Mouse (Mus musculus) heart, postnatal 0 days (tissue): ENCODE measurements around the gene Ubl3. TPM values are rescaled to one million over a fixed set of nuclear protein-coding genes. Genes with fewer than 3 reads are reported as not detected.

Source experiments
- ATAC-seq: fragments of 200-750 bp; cut with Nextera tagmentation; 2 replicates; pipeline ENCODE4 v1.8.0; 2017; ENCODE audit warnings: low read depth, moderate number of reproducible peaks, moderate library complexity; ENCODE audit not compliant: insufficient read depth
- DNase-seq: peaks from one replicate; pipeline ENCODE4 v3.0.0-alpha.2; 2016; ENCODE audit warnings: low spot score
- H3K27ac ChIP-seq: fragments of 300-500 bp; sonication (generic); 2 replicates; pipeline ENCODE4 v1.5.1; 2014; ENCODE audit warnings: low read depth, mild to moderate bottlenecking
- H3K27me3 ChIP-seq: fragments of 300-500 bp; sonication (generic); 2 replicates; pipeline ENCODE4 v1.6.1; 2014; ENCODE audit warnings: low read length, mixed read lengths; ENCODE audit not compliant: control insufficient read depth, insufficient read depth
- H3K36me3 ChIP-seq: fragments of 300-500 bp; sonication (generic); replicated peaks from 2 replicates; pipeline ENCODE4 v1.6.1; 2014; ENCODE audit warnings: low read length, mixed read lengths; ENCODE audit not compliant: control insufficient read depth, insufficient read depth
- H3K4me1 ChIP-seq: fragments of 300-500 bp; sonication (generic); 2 replicates; pipeline ENCODE4 v1.6.1; 2014; ENCODE audit warnings: antibody characterized with exemption; ENCODE audit not compliant: control insufficient read depth, insufficient read depth
- H3K4me2 ChIP-seq: fragments of 300-500 bp; sonication (generic); 2 replicates; pipeline ENCODE4 v1.6.1; 2014; ENCODE audit warnings: low read depth, mild to moderate bottlenecking, low read length, moderate library complexity
- H3K4me3 ChIP-seq: fragments of 300-500 bp; sonication (generic); 2 replicates; pipeline ENCODE4 v1.5.1; 2014; ENCODE audit warnings: low read depth, low read length
- H3K9ac ChIP-seq: fragments of 300-500 bp; sonication (generic); replicated peaks from 2 replicates; pipeline ENCODE4 v1.6.1; 2014; ENCODE audit warnings: low read depth, low read length, mixed read lengths
- H3K9me3 ChIP-seq: fragments of 300-500 bp; sonication (generic); replicated peaks from 2 replicates; pipeline ENCODE4 v1.6.1; 2016; ENCODE audit warnings: low read length; ENCODE audit not compliant: control insufficient read depth
- CTCF ChIP-seq: IDR thresholded peaks from 2 replicates; pipeline ENCODE4 v1.5.1; 2016; ENCODE audit warnings: antibody characterized with exemption, control low read depth, low read depth
- EP300 ChIP-seq: IDR thresholded peaks from 2 replicates; pipeline ENCODE4 v1.6.1; 2016; ENCODE audit warnings: antibody characterized with exemption, low read depth
- WGBS: fragments of 180-500 bp; shearing (Covaris S2); extraction: QIAGEN DNeasy Blood & Tissue Kit; methylation state at CpG from one replicate; pipeline ENCODE4 v1.1.7; 2014; 5-methylcytosine and 5-hydroxymethylcytosine counted together
- polyA plus RNA-seq: library from polyadenylated mRNA; unstranded; fragments of >200 nt; fragmentation: Nextera tagmentation; extraction: Ambion mirVana; gene quantifications from 2 replicates; pipeline ENCODE4 v1.2.1, GENCODE M21; 2015
- total RNA-seq: library from RNA; depleted of rRNA; stranded (reverse); fragments of >200 nt; gene quantifications from 2 replicates; pipeline ENCODE4 v1.2.3, GENCODE M21; 2014; ENCODE audit warnings: low replicate concordance

Ubl3 gene
- total and polyA plus RNA-seq, 2 experiments from 2014 or later = 76.8 to 105 TPM

DNA sequence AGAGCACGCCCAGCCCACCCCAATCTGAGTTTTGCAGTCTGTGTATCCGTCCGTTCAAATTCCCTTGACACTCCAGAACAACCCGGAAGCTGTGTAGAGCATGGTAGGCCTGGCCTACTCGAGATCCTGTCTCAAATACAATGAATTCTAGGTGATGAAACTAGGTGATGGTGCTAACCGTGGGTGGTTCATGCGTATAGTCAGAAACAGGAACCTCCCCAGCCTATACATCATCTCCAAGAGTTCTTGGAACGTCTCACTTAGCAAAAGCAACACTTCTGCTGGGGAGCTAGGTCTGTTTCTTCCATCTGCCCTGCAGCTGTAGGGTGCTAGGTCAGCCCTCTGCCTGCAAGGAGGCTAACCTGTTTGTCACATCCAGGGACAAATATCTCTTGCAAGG, 52.1 kb downstream of the Ubl3 start:
- Histone ChIP-seq H3K27ac (no peak overlapping the region), H3K4me1 (no peaks in the 10 kb centered on the region), H3K9me3 (peaks cover 6% of the 10 kb centered on the region; the same call in 1 of the 2 replicates), H3K9ac (no peak overlapping the region), H3K27me3 (no peaks in the 10 kb centered on the region), H3K4me2 (no peak overlapping the region), H3K36me3 (peaks cover 9% of the 10 kb centered on the region), H3K4me3 (no peak overlapping the region)
- TF ChIP-seq EP300 (no peak), CTCF (no peak)
- no peak for DNase-seq
- no peak for ATAC-seq
- WGBS = 85% methylated on average over 8 of the region's 8 CpGs

DNA sequence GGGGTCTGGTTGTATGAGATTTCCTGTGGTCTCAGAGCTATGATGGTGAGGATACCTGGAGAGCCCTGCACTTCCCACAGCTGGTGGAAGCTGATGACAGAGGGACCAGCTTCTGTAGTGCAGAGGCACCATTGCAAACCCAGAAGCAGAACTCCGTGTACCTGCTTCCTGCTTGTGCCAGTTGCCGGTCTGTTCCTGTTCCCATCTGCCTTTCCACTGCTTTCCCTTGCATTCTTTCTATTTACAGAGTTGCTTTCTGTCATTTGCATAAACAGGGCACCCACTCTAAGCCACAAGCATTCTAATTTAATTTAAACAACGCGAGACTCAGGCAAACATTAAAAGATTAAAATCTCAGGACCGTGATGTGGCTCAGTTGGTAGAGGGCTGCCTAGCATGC, 53.0 kb downstream of the Ubl3 start:
- H3K27me3 ChIP-seq = no peaks in the 10 kb centered on the region
- WGBS = 76% methylated on average over 5 of the region's 5 CpGs
- H3K9me3 ChIP-seq = peaks cover 6% of the 10 kb centered on the region; the same call in 1 of the 2 replicates
- no peak overlapping the region for H3K9ac ChIP-seq
- no peak overlapping the region for H3K27ac ChIP-seq
- no peak for TF ChIP-seq EP300
- no peak for TF ChIP-seq CTCF
- H3K36me3 ChIP-seq = 0 out of 2 replicates have a peak, but pooled peaks cover 4% of the 10 kb centered on the region
- DNase-seq = no peak
- H3K4me3 ChIP-seq = no peak overlapping the region
- ATAC-seq = no peak
- H3K4me1 ChIP-seq = no peaks in the 10 kb centered on the region
- no peak overlapping the region for H3K4me2 ChIP-seq

DNA sequence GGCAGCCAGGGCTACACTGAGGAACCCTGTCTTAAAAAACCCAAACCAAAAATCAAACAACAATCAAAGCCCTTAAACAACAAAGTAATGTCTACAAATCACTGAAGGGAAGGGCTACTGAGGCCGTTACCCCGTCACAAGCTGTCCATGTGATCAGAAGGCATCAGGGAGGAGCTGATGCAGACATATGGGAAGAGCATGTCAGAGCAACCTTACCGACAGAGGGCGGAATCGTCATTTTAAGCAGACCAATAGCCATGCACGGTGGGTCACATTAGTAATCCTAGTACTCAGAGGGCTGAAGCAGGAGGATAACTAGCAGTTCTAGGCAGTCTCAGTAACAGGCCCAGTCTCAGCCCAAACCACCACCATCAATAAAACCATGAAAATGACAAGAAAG, 56.6 kb downstream of the Ubl3 start:
- Histone ChIP-seq H3K36me3 (no peaks in the 10 kb centered on the region), H3K4me1 (no peaks in the 10 kb centered on the region), H3K4me3 (no peak overlapping the region), H3K27ac (no peak overlapping the region), H3K4me2 (no peak overlapping the region), H3K27me3 (no peaks in the 10 kb centered on the region), H3K9me3 (peaks cover 6% of the 10 kb centered on the region; the same call in 1 of the 2 replicates), H3K9ac (no peak overlapping the region)
- DNase-seq (no peak), ATAC-seq (no peak)
- WGBS = 87% methylated on average over 6 of the region's 6 CpGs
- TF ChIP-seq EP300 (no peak), CTCF (no peak)

DNA sequence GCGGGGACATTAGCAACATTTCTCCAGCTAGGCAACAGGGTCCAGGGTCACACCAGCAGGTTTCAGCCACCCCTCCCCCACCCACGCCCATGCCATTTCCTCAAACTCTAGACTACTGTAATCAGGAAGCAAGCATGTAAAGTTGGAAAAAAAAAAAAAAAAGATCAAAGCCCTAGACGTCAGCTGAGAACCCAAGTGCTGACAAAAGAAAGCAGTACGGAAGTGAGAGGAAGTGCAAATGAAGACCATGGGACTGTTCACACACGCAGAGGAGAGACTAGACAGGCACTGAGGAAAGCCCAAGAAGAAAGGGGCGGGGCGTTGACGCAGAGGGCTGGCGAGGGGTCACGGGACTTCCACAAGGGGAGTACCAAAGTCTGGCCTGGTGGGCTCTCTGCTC, 57.4 kb downstream of the Ubl3 start:
- Histone ChIP-seq H3K4me1 (peaks cover 2% of the 10 kb centered on the region; the same call in 1 of the 2 replicates), H3K9me3 (peaks cover 6% of the 10 kb centered on the region; the same call in 1 of the 2 replicates), H3K27me3 (no peaks in the 10 kb centered on the region), H3K9ac (no peak overlapping the region), H3K27ac (no peak overlapping the region), H3K4me3 (no peak overlapping the region), H3K4me2 (peak overlapping the region; percentile 34; the same call in 1 of the 2 replicates), H3K36me3 (no peaks in the 10 kb centered on the region)
- WGBS = 38% methylated on average over 10 of the region's 10 CpGs
- ATAC-seq = no peak
- TF ChIP-seq CTCF (no peak), EP300 (no peak)
- DNase-seq = no peak

DNA sequence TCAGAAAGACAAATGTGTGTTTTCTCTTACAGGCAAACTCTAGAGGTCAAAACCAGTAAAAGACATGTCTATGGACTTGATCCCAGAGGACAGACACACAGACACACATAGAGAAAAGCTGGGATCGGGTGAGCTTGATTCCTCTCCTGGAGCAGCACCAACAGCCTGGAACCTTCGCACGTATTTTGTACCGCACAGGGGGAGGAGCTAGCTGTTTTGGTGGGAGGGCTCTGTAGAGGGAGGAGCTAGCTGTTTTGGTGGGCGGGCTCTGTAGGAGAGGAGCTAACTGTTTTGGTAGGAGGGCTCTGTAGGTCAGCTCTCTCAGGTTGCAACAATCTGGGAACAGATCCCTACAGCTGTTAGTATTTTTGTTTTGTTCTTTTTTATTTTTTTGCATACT, 58.3 kb downstream of the Ubl3 start:
- no peaks in the 10 kb centered on the region for H3K27me3 ChIP-seq
- no peak overlapping the region for H3K27ac ChIP-seq
- H3K4me2 ChIP-seq = no peak overlapping the region
- WGBS = 89% methylated on average over 5 of the region's 5 CpGs
- no peak overlapping the region for H3K4me3 ChIP-seq
- H3K9me3 ChIP-seq = peaks cover 6% of the 10 kb centered on the region; the same call in 1 of the 2 replicates
- DNase-seq (no peak), ATAC-seq (no peak)
- H3K36me3 ChIP-seq = no peaks in the 10 kb centered on the region
- peaks cover 10% of the 10 kb centered on the region; the same call in 1 of the 2 replicates for H3K4me1 ChIP-seq
- no peak overlapping the region for H3K9ac ChIP-seq
- TF ChIP-seq EP300 (no peak), CTCF (no peak)

DNA sequence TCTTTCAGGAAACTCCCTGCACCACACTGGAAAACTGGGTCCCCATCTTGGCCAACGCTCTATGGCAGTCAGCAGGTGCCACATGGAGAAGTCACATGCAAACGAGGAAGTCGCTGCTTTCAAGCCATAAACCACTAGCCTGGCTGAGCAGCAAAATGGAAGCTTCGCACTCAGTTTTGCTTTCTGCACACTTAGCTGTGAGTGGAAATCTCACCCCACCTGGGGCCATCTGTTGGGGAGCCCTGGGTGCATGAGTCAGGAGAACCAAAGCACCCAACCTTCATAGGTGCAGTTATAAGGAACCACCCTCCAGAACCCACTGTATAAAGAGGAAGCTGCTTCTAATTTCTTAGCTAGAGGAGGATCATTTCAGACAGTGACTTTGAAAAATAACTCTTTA, 59.6 kb downstream of the Ubl3 start:
- Histone ChIP-seq H3K9ac (no peak overlapping the region), H3K4me3 (no peak overlapping the region), H3K36me3 (no peaks in the 10 kb centered on the region), H3K9me3 (peaks cover 6% of the 10 kb centered on the region; the same call in 1 of the 2 replicates), H3K27ac (no peak overlapping the region), H3K4me1 (peaks cover 12% of the 10 kb centered on the region; the same call in 1 of the 2 replicates), H3K27me3 (no peaks in the 10 kb centered on the region), H3K4me2 (no peak overlapping the region)
- 88% methylated on average over 4 of the region's 4 CpGs for WGBS
- no peak for ATAC-seq
- no peak for DNase-seq
- no peak for TF ChIP-seq EP300
- no peak for TF ChIP-seq CTCF
